Mouse (Mus musculus): ENCODE results near the gene Hspb1. TPM values are rescaled to one million over a fixed set of nuclear protein-coding genes. Genes with fewer than 3 reads are reported as not detected.

Hspb1 gene
- polyA plus RNA-seq, 1 experiment from 2014 or later: 7.8 TPM

DNA sequence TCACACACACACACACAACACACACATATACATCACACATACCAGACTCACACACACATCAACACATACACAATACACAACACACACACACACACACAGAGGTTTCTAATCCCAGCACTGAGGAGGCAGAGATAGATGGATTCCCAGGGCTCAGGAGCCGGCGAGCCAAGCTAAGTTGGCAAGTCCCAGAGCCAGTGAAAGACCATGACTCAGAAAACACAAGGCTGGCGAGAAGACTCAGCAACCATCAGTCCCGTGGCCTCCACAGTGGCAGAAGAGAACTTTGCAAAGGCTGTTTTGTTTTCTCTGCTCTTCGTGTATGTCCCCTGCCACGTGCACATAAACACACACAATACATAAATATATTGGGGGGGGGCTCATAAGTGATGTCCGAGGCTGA is 34.0 kb upstream of the Hspb1 start:
- H3K4me2 ChIP-seq (ENCODE audit: low read depth, low read length): no peak overlapping the region
- no peak overlapping the region for H3K4me3 ChIP-seq (ENCODE audit: low read depth, low read length)
- no peak overlapping the region for H3K9ac ChIP-seq (replicated peaks; ENCODE audit: low read depth, low read length)
- no peaks in the 10 kb centered on the region for H3K9me3 ChIP-seq (ENCODE audit: control insufficient read depth, low read length)
- peaks cover 26% of the 10 kb centered on the region for H3K4me1 ChIP-seq (ENCODE audit: control insufficient read depth, insufficient read depth, low read length)
- peaks cover 7% of the 10 kb centered on the region; the same call in 1 of the 2 replicates for H3K36me3 ChIP-seq (ENCODE audit: control insufficient read depth, insufficient read depth, low read length)
- peaks cover 19% of the 10 kb centered on the region for H3K27me3 ChIP-seq (ENCODE audit: control insufficient read depth, insufficient read depth, low read length)
- H3K27ac ChIP-seq (ENCODE audit: low read depth, low read length): no peak overlapping the region
- no peak for ATAC-seq (ENCODE audit: low read depth)
- 59% methylated on average over 7 of the region's 7 CpGs for WGBS

GRCm38 (mm10) chr5:135855156-135855555 is 32.6 kb upstream of the Hspb1 start:
- H3K4me2 ChIP-seq (ENCODE audit: low read depth, low read length): no peak overlapping the region
- no peak overlapping the region for H3K4me3 ChIP-seq (ENCODE audit: low read depth, low read length)
- no peaks in the 10 kb centered on the region for H3K9me3 ChIP-seq (ENCODE audit: control insufficient read depth, low read length)
- 0% methylated on average over 4 of the region's 4 CpGs for WGBS
- no peak overlapping the region for H3K27ac ChIP-seq (ENCODE audit: low read depth, low read length)
- H3K36me3 ChIP-seq (ENCODE audit: control insufficient read depth, insufficient read depth, low read length): peaks cover 7% of the 10 kb centered on the region; the same call in 1 of the 2 replicates
- ATAC-seq (ENCODE audit: low read depth): no peak
- H3K4me1 ChIP-seq (ENCODE audit: control insufficient read depth, insufficient read depth, low read length): peaks cover 20% of the 10 kb centered on the region
- H3K9ac ChIP-seq (replicated peaks; ENCODE audit: low read depth, low read length): no peak overlapping the region
- peaks cover 19% of the 10 kb centered on the region for H3K27me3 ChIP-seq (ENCODE audit: control insufficient read depth, insufficient read depth, low read length)

DNA sequence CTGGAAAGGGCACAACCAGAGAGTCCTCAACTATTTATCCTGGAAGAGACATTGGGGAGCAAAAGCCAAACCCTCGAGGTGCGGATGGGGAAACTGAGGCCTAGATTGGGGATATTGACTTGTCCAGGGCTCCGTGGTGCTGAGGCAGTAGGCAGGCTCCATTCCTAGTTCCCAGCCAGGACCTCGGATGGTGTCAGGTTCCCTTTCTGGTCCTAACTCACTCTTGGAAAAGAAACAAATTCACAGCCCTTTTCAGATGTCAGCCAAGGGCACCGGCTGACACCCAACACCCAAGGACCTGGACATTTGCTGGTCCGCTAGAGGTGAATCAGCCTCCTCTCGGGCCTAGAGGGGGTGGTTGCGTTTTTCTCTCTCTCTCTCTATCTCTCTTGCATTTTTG is 21.1 kb upstream of the Hspb1 start:
- Histone ChIP-seq H3K4me3 (ENCODE audit: low read depth, low read length) (no peak overlapping the region), H3K27me3 (ENCODE audit: control insufficient read depth, insufficient read depth, low read length) (no peaks in the 10 kb centered on the region), H3K27ac (ENCODE audit: low read depth, low read length) (no peak overlapping the region), H3K9ac (replicated peaks; ENCODE audit: low read depth, low read length) (no peak overlapping the region), H3K9me3 (ENCODE audit: control insufficient read depth, low read length) (no peaks in the 10 kb centered on the region), H3K36me3 (ENCODE audit: control insufficient read depth, insufficient read depth, low read length) (no peaks in the 10 kb centered on the region; the same call in 1 of the 2 replicates), H3K4me2 (ENCODE audit: low read depth, low read length) (no peak overlapping the region), H3K4me1 (ENCODE audit: control insufficient read depth, insufficient read depth, low read length) (peaks cover 9% of the 10 kb centered on the region)
- ATAC-seq (ENCODE audit: low read depth): no peak
- WGBS: 45% methylated on average over 8 of the region's 8 CpGs

DNA sequence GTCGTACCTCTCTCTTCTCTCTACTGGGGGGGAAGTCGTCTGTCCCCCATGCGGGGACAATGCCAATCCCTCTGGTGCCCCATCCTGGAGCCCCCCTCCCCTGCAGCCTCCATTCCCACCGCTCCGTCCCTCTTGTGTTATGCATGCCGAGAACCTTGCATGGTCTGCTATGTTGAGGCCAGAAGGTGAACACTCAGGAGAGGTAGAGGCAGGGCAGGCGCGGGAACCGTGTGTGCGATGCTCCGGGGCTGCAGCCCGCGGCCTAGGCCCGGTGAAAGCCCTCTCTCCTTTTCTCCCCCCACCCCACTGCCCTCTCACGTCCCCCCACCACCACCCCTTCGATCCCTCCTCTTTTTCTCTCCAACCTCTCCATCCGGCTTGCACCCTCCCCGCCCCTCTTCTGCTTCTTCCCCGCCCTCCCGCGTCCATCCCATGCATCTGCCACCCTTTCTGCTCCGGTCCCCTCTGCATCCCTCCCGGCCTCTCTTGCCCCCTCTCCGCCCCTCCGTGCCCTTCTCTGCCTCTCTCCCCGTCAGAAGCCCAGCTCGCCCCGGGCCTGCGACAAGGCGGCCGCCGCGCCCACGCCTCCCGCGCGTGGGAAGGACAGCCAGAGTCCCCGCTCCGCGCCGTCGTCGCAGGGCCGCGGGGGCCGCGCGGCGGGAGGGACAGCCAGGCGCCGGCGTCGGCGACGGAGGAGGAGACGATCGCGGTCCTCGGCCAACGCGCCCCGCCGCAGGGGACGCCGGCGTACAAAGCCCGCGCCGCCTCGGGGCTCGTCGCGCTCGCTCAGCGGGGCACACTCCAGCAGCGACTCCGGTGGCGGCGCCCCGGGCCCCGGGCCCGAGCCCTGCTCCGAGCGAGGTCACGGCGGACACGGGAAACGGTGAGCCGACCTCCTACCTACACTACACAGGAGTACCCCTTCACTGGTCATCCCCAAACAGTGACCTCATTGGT is 19.8 kb upstream of the Hspb1 start:
- H3K4me3 ChIP-seq (ENCODE audit: low read depth, low read length): peak overlapping the region; percentile 40
- ATAC-seq (ENCODE audit: low read depth): peak; percentile 45; the same call in 1 of the 2 replicates
- H3K36me3 ChIP-seq (ENCODE audit: control insufficient read depth, insufficient read depth, low read length): no peaks in the 10 kb centered on the region; the same call in 1 of the 2 replicates
- H3K9me3 ChIP-seq (ENCODE audit: control insufficient read depth, low read length): no peaks in the 10 kb centered on the region
- H3K27ac ChIP-seq (ENCODE audit: low read depth, low read length): peak overlapping the region; percentile 62
- peak overlapping the region; percentile 71 for H3K9ac ChIP-seq (replicated peaks; ENCODE audit: low read depth, low read length)
- H3K27me3 ChIP-seq (ENCODE audit: control insufficient read depth, insufficient read depth, low read length): no peaks in the 10 kb centered on the region
- peak overlapping the region; percentile 71 for H3K4me2 ChIP-seq (ENCODE audit: low read depth, low read length)
- WGBS: 1% methylated on average over 81 of the region's 89 CpGs
- peaks cover 9% of the 10 kb centered on the region for H3K4me1 ChIP-seq (ENCODE audit: control insufficient read depth, insufficient read depth, low read length)

GRCm38 (mm10) chr5:135868653-135869052 is 19.1 kb upstream of the Hspb1 start:
- Histone ChIP-seq H3K27ac (ENCODE audit: low read depth, low read length) (no peak overlapping the region), H3K27me3 (ENCODE audit: control insufficient read depth, insufficient read depth, low read length) (no peaks in the 10 kb centered on the region), H3K4me1 (ENCODE audit: control insufficient read depth, insufficient read depth, low read length) (peaks cover 9% of the 10 kb centered on the region), H3K36me3 (ENCODE audit: control insufficient read depth, insufficient read depth, low read length) (no peaks in the 10 kb centered on the region; the same call in 1 of the 2 replicates), H3K4me2 (ENCODE audit: low read depth, low read length) (peak overlapping the region; percentile 71), H3K4me3 (ENCODE audit: low read depth, low read length) (peak overlapping the region; percentile 40), H3K9ac (replicated peaks; ENCODE audit: low read depth, low read length) (peak overlapping the region; percentile 71), H3K9me3 (ENCODE audit: control insufficient read depth, low read length) (no peaks in the 10 kb centered on the region)
- WGBS: 3% methylated on average over 27 of the region's 27 CpGs
- no peak for ATAC-seq (ENCODE audit: low read depth)

DNA sequence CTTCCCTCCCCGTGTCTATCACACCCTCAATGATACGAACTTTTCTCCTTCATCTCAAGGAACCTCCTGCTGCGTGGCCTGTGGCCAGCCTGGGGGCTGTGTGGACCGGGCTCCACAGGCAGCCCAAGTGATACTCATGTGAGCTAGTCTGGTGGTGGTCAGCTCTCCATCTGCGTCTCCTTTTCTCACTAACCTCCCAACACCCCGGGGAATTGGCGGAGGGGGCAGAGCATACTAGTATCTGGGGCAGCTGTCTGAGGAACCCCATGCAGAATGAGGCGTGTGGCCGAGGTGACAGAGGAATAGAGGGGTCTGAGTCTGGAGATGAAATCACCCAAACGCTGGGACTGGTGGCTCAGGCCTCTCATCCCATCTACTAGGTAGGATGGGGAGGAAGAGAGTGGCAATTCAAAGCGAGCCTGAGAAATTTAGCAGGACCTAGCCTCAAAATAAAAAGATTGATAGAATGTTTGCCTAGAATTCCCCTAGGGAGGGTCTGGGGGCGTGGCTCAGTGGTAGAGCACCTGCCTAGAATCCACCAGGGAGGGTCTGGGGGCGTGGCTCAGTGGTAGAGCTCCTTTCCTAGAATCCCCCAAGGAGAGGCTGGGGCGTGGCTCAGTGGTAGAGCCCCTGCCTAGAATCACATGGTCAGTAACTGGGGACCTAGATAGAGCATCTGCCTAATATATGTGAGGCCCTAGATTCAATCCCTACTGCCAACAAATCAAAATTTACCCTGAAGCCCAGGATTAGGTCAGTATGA is 17.9 kb upstream of the Hspb1 start:
- Histone ChIP-seq H3K9ac (replicated peaks; ENCODE audit: low read depth, low read length) (no peak overlapping the region), H3K4me3 (ENCODE audit: low read depth, low read length) (no peak overlapping the region), H3K27me3 (ENCODE audit: control insufficient read depth, insufficient read depth, low read length) (no peaks in the 10 kb centered on the region), H3K27ac (ENCODE audit: low read depth, low read length) (no peak overlapping the region), H3K36me3 (ENCODE audit: control insufficient read depth, insufficient read depth, low read length) (no peaks in the 10 kb centered on the region; the same call in 1 of the 2 replicates), H3K4me2 (ENCODE audit: low read depth, low read length) (0 out of 2 replicates have a peak overlapping the region, but pooled peaks have one; percentile 11), H3K9me3 (ENCODE audit: control insufficient read depth, low read length) (no peaks in the 10 kb centered on the region), H3K4me1 (ENCODE audit: control insufficient read depth, insufficient read depth, low read length) (peaks cover 9% of the 10 kb centered on the region)
- 63% methylated on average over 14 of the region's 14 CpGs for WGBS
- no peak for ATAC-seq (ENCODE audit: low read depth)

DNA sequence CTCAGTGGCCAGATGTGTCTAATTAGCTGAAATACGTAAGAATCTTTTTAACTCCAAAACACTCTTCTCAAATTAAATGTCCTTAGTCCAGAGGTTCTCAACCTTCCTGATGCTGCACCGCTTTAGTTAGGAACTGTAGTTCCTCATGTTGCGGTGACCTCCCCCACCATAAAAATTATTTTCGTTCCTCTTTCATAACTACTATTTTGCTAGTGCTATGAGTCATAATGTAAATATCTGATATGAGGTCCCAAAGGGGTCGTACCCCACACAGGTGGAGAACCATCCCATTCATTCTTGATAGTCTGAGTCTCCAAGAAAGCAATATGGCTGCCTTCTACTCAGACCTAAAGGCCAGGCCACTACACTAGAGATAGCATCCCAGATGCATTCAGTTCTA is 17.2 kb upstream of the Hspb1 start:
- no peaks in the 10 kb centered on the region for H3K9me3 ChIP-seq (ENCODE audit: control insufficient read depth, low read length)
- no peak overlapping the region for H3K4me2 ChIP-seq (ENCODE audit: low read depth, low read length)
- no peak overlapping the region for H3K9ac ChIP-seq (replicated peaks; ENCODE audit: low read depth, low read length)
- no peak for ATAC-seq (ENCODE audit: low read depth)
- H3K27me3 ChIP-seq (ENCODE audit: control insufficient read depth, insufficient read depth, low read length): no peaks in the 10 kb centered on the region
- WGBS: 92% methylated on average over 5 of the region's 5 CpGs
- H3K27ac ChIP-seq (ENCODE audit: low read depth, low read length): no peak overlapping the region
- H3K4me3 ChIP-seq (ENCODE audit: low read depth, low read length): no peak overlapping the region
- H3K36me3 ChIP-seq (ENCODE audit: control insufficient read depth, insufficient read depth, low read length): no peaks in the 10 kb centered on the region
- peaks cover 9% of the 10 kb centered on the region for H3K4me1 ChIP-seq (ENCODE audit: control insufficient read depth, insufficient read depth, low read length)

DNA sequence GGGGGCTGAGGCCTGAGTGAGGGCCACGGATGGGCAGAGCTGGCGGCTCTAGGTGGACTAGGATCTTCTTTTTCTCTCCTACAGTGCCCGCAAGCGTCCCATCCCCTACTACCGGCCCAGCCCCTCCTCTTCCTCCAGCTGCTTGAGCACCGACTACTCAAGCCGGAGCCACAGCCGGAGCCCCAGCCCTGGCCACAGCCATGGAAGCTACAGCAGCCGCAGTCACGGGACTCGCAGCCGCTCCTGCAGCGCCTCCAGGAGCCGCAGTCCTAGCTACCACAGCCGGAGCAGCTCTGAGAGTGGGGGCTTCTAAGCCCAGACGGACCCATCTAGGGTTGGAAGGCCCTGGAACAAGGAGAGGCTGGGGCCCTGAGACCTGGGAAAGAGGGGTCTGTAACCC is 14.7 kb upstream of the Hspb1 start:
- no peaks in the 10 kb centered on the region for H3K9me3 ChIP-seq (ENCODE audit: control insufficient read depth, low read length)
- no peak overlapping the region for H3K4me3 ChIP-seq (ENCODE audit: low read depth, low read length)
- no peak overlapping the region for H3K9ac ChIP-seq (replicated peaks; ENCODE audit: low read depth, low read length)
- WGBS: 22% methylated on average over 16 of the region's 16 CpGs
- H3K27ac ChIP-seq (ENCODE audit: low read depth, low read length): no peak overlapping the region
- H3K36me3 ChIP-seq (ENCODE audit: control insufficient read depth, insufficient read depth, low read length): no peaks in the 10 kb centered on the region
- no peak for ATAC-seq (ENCODE audit: low read depth)
- H3K4me2 ChIP-seq (ENCODE audit: low read depth, low read length): no peak overlapping the region
- no peaks in the 10 kb centered on the region for H3K27me3 ChIP-seq (ENCODE audit: control insufficient read depth, insufficient read depth, low read length)
- peaks cover 7% of the 10 kb centered on the region; the same call in 1 of the 2 replicates for H3K4me1 ChIP-seq (ENCODE audit: control insufficient read depth, insufficient read depth, low read length)
